In the genomic region with DNA sequence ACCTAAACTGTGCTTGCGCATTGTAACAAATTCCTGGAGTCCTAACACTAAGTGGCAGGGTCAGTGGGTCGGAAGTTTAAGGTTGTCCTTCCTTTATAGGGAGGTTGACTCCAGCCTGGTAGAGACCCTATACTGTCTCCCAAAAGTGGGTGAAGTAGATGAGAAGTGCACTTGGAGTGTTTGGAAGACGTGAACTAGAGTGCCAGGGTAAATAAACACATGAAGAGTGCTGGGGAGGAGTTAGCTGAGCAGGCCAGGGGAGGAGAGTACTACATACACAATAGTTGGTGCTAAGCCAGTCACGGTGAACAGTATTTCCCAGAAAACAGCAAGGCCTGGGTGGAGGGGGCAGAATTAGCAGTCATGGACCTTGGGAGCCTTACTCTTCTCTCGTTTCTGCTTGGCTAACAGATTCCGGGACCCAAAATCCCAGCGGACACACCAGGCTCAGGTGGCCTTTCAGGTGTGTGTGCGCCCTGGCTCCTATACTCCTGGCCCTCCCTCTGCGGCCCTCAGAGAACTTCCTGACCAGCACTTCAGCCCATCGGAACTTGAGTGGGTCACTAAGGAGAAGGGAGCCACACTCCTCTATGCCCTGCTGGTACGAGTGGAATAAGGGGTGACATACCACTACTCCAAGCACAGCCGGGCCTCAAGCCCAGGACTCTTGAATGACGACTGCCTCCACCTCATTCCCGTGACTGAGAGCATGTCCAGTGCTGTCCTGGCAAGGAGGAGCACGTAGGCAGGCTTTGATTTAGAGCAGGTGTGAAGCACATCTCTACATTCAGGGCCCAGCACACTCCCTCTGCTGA, we compare ENCODE assay signal across 8 mouse cellular contexts. TPM values are rescaled to one million over a fixed set of nuclear protein-coding genes. Genes with fewer than 3 reads are reported as not detected.
DNase-seq lines count a peak whose midpoint lies in the region; ATAC-seq and TF ChIP-seq lines count a peak whose summit lies in the region.

No protein-coding gene starts in this region.

- H3K9ac ChIP-seq in neural tube, embryonic 11.5 days (ENCODE audit: low read length) = peak overlapping the region; percentile 85
- peak overlapping the region; percentile 90 for H3K9ac ChIP-seq in forebrain, embryonic 12.5 days
- H3K9ac ChIP-seq in liver, embryonic 13.5 days = peak overlapping the region; percentile 99

- 76% methylated on average over 15 of the region's 15 CpGs for WGBS in neural tube, embryonic 11.5 days
- 81% methylated on average over 15 of the region's 15 CpGs for WGBS in forebrain, embryonic 12.5 days
- WGBS in liver, embryonic 13.5 days (ENCODE audit: insufficient replicate concordance) = 75% methylated on average over 15 of the region's 15 CpGs
- WGBS in small intestine, adult 2 months = 73% methylated on average over 15 of the region's 15 CpGs

- no peak for TF ChIP-seq POLR2A in small intestine, adult 2 months (IDR thresholded peaks at IDR 0.05; ENCODE audit: low read depth, low read length)

- peak overlapping the region; percentile 99 for H3K4me2 ChIP-seq in neural tube, embryonic 11.5 days (ENCODE audit: low read depth)
- H3K4me2 ChIP-seq in forebrain, embryonic 12.5 days = peak overlapping the region; percentile 100
- peak overlapping the region; percentile 98 for H3K4me2 ChIP-seq in liver, embryonic 13.5 days

- H3K4me1 ChIP-seq in neural tube, embryonic 11.5 days (ENCODE audit: control insufficient read depth, insufficient read depth, low read length) = peaks cover 20% of the 10 kb centered on the region
- peaks cover 32% of the 10 kb centered on the region for H3K4me1 ChIP-seq in forebrain, embryonic 12.5 days
- H3K4me1 ChIP-seq in liver, embryonic 13.5 days (replicated peaks) = peaks cover 46% of the 10 kb centered on the region
- H3K4me1 ChIP-seq in small intestine, adult 2 months (ENCODE audit: control insufficient read depth, insufficient read depth, insufficient read length, low read length) = peaks cover 9% of the 10 kb centered on the region

- 0 out of 2 replicates have a peak overlapping the region, but pooled peaks have one; percentile 24 for H3K27ac ChIP-seq in neural tube, embryonic 11.5 days (ENCODE audit: low read depth, low read length)
- H3K27ac ChIP-seq in forebrain, embryonic 12.5 days = peak overlapping the region; percentile 90
- H3K27ac ChIP-seq in liver, embryonic 13.5 days = peak overlapping the region; percentile 99
- no peak overlapping the region for H3K27ac ChIP-seq in small intestine, adult 2 months (ENCODE audit: insufficient read depth, low read depth, low read length)

- H3K27me3 ChIP-seq in neural tube, embryonic 11.5 days (ENCODE audit: control insufficient read depth, insufficient read depth, low read length) = no peaks in the 10 kb centered on the region
- no peaks in the 10 kb centered on the region for H3K27me3 ChIP-seq in forebrain, embryonic 12.5 days
- no peaks in the 10 kb centered on the region for H3K27me3 ChIP-seq in liver, embryonic 13.5 days
- H3K27me3 ChIP-seq in small intestine, adult 2 months (ENCODE audit: control insufficient read depth, insufficient read depth, low read length) = no peaks in the 10 kb centered on the region

- ATAC-seq in neural tube, embryonic 11.5 days (ENCODE audit: insufficient read depth, low FRiP score, low TSS enrichment) = 0 out of 2 replicates have a peak, but pooled peaks have one; percentile 17
- ATAC-seq in forebrain, embryonic 12.5 days (ENCODE audit: low FRiP score) = peak; percentile 21
- no peak for ATAC-seq in liver, embryonic 13.5 days (ENCODE audit: low read depth)

- peaks cover 42% of the 10 kb centered on the region for H3K36me3 ChIP-seq in neural tube, embryonic 11.5 days (ENCODE audit: control insufficient read depth, insufficient read depth, low read length)
- H3K36me3 ChIP-seq in forebrain, embryonic 12.5 days (replicated peaks) = peaks cover 89% of the 10 kb centered on the region
- peaks cover 90% of the 10 kb centered on the region for H3K36me3 ChIP-seq in liver, embryonic 13.5 days
- H3K36me3 ChIP-seq in small intestine, adult 2 months (ENCODE audit: control insufficient read depth, insufficient read depth, low read length) = peaks cover 67% of the 10 kb centered on the region

- no peak for TF ChIP-seq CTCF in small intestine, adult 2 months (IDR thresholded peaks at IDR 0.05; ENCODE audit: extremely low read depth, insufficient read length, insufficient replicate concordance, low read depth, low read length)

- DNase-seq in neural tube, embryonic 11.5 days (ENCODE audit: low spot score) = no peak
- DNase-seq in neural tube, embryonic 10.5 days (ENCODE audit: extremely low spot score, low spot score) = no peak
- DNase-seq in liver, embryonic 13.5 days = no peak
- DNase-seq in right cerebral cortex, adult 2 months (ENCODE audit: low spot score in 2 of 2) = no peak
- no peak for DNase-seq in spleen, postnatal 10 days (ENCODE audit: low spot score in 2 of 2)
- no peak for DNase-seq in layer of hippocampus, adult 9-10 months (ENCODE audit: low spot score)

- peak overlapping the region; percentile 85 for H3K4me3 ChIP-seq in neural tube, embryonic 11.5 days (ENCODE audit: low read depth, low read length)
- peak overlapping the region; percentile 89 for H3K4me3 ChIP-seq in forebrain, embryonic 12.5 days (replicated peaks)
- peak overlapping the region; percentile 91 for H3K4me3 ChIP-seq in liver, embryonic 13.5 days (replicated peaks)
- H3K4me3 ChIP-seq in small intestine, adult 2 months (ENCODE audit: low read depth, low read length) = peak overlapping the region; percentile 92

- no peaks in the 10 kb centered on the region for H3K9me3 ChIP-seq in neural tube, embryonic 11.5 days (ENCODE audit: control insufficient read depth, low read length)
- H3K9me3 ChIP-seq in forebrain, embryonic 12.5 days = no peaks in the 10 kb centered on the region
- H3K9me3 ChIP-seq in liver, embryonic 13.5 days (replicated peaks) = no peaks in the 10 kb centered on the region

RNA-seq across cellular contexts. Expression of a gene that starts 0.8 kb away (rescaled TPM):
- polyA plus RNA-seq in neural tube, embryonic 11.5 days (2014; fragmentation: Nextera tagmentation; extraction: Ambion mirVana) = 84.0 and 93.7 TPM in 2 replicates
- polyA plus RNA-seq in forebrain, embryonic 12.5 days (2016; fragmentation: Nextera tagmentation; extraction: Ambion mirVana) = 95.8 and 99.1 TPM in 2 replicates
- 107 and 116 TPM in 2 replicates for polyA plus RNA-seq in liver, embryonic 13.5 days (2015; fragmentation: Nextera tagmentation; extraction: Ambion mirVana)
- polyA plus RNA-seq in small intestine, adult 2 months (2012; rRNA removed) = 57.4 and 104 TPM in 2 replicates

RNA-seq across cellular contexts. Expression of a gene that starts 8.8 kb away (rescaled TPM):
- polyA plus RNA-seq in neural tube, embryonic 11.5 days (2014; fragmentation: Nextera tagmentation; extraction: Ambion mirVana) = 1,905 and 1,926 TPM in 2 replicates
- 1,678 TPM in 2 replicates for polyA plus RNA-seq in forebrain, embryonic 12.5 days (2016; fragmentation: Nextera tagmentation; extraction: Ambion mirVana)
- polyA plus RNA-seq in liver, embryonic 13.5 days (2015; fragmentation: Nextera tagmentation; extraction: Ambion mirVana) = 1,847 and 1,941 TPM in 2 replicates
- 136 and 230 TPM in 2 replicates for polyA plus RNA-seq in small intestine, adult 2 months (2012; rRNA removed)

RNA-seq across cellular contexts. Expression of a gene that starts 12.1 kb away (rescaled TPM):
- 14.2 and 18.0 TPM in 2 replicates for polyA plus RNA-seq in neural tube, embryonic 11.5 days (2014; fragmentation: Nextera tagmentation; extraction: Ambion mirVana)
- polyA plus RNA-seq in forebrain, embryonic 12.5 days (2016; fragmentation: Nextera tagmentation; extraction: Ambion mirVana) = 18.9 and 19.3 TPM in 2 replicates
- polyA plus RNA-seq in liver, embryonic 13.5 days (2015; fragmentation: Nextera tagmentation; extraction: Ambion mirVana) = 2.3 and 2.8 TPM in 2 replicates
- 17.3 and 23.9 TPM in 2 replicates for polyA plus RNA-seq in small intestine, adult 2 months (2012; rRNA removed)

RNA-seq across cellular contexts. Expression of a gene that starts 12.1 kb away (rescaled TPM):
- 14.4 and 15.1 TPM in 2 replicates for polyA plus RNA-seq in neural tube, embryonic 11.5 days (2014; fragmentation: Nextera tagmentation; extraction: Ambion mirVana)
- 22.4 TPM in 2 replicates for polyA plus RNA-seq in forebrain, embryonic 12.5 days (2016; fragmentation: Nextera tagmentation; extraction: Ambion mirVana)
- 0.89 and 1.0 TPM in 2 replicates for polyA plus RNA-seq in liver, embryonic 13.5 days (2015; fragmentation: Nextera tagmentation; extraction: Ambion mirVana)
- polyA plus RNA-seq in small intestine, adult 2 months (2012; rRNA removed) = 1.8 and 2.6 TPM in 2 replicates

RNA-seq across cellular contexts. Expression of a gene that starts 17.6 kb away (rescaled TPM):
- polyA plus RNA-seq in neural tube, embryonic 11.5 days (2014; fragmentation: Nextera tagmentation; extraction: Ambion mirVana) = 0.53 and 1.1 TPM in 2 replicates
- polyA plus RNA-seq in forebrain, embryonic 12.5 days (2016; fragmentation: Nextera tagmentation; extraction: Ambion mirVana) = 0.47 and 0.83 TPM in 2 replicates
- polyA plus RNA-seq in liver, embryonic 13.5 days (2015; fragmentation: Nextera tagmentation; extraction: Ambion mirVana) = 4.4 and 4.9 TPM in 2 replicates
- 7.3 and 11.6 TPM in 2 replicates for polyA plus RNA-seq in small intestine, adult 2 months (2012; rRNA removed)
